Mouse (Mus musculus) spleen, embryonic (tissue): ENCODE data around the gene Dab1.

ENCODE experiments used
- CTCF ChIA-PET: fragments of 350-600 bp; sonication (Branson Sonifier 250); formaldehyde crosslinking; loops from one replicate; lab custom pipeline; 2022; lab: Charles Lee

The Dab1 gene

DNA sequence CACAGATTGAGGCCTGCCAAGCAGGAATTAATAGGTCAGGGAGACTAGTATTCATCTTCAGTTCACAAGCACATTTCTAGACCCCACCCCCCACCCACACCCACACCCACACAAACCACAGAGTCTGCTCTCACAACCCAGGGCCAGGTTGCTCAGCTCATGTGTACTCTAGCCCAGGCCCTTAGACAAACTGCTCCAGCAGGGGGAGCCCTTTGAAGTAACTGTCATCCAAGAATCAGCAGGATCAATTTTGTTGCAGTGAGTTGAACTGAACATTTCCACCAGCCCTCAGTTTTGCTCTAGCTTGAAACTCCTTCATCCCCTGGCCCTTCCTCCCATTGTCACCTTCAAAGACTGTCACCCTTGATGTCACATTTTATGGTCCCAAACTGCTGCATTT is 1046.4 kb downstream of the Dab1 start:
- CTCF ChIA-PET: no interaction called here

DNA sequence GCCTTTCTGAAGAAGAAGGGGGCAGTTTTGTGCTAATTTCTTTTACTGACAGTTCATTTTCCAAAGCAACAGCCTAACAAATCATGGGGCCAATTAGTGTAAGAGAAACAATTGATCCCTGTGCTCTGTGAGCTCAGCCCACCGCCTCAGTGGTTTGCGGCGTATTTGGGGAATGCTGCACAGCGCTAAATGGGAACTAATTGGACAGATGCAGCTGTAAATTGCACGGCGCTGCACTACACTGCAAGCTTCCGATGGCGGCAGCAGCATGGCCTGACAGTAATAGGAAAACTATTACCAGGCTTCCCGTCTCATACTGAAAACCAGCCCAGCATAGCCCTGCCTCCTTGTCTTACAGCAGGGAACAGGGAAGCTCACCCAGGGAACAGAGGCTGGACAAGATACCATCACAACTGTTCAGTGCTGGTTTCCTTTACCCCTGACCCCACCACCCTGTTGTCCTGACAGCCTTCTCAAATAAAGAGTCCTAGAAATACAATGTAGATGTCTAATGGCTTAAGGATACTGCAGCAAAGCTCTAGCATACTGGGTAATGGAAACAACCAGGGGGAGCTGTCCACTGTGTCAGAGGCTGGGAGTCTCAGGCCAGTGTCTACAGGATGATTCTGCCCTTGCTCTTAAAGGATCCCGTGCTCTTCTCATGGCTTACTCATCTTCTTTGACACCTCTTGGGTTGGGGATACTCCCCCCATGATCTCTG is 1047.8 kb downstream of the Dab1 start:
- CTCF ChIA-PET: no interaction called here

DNA sequence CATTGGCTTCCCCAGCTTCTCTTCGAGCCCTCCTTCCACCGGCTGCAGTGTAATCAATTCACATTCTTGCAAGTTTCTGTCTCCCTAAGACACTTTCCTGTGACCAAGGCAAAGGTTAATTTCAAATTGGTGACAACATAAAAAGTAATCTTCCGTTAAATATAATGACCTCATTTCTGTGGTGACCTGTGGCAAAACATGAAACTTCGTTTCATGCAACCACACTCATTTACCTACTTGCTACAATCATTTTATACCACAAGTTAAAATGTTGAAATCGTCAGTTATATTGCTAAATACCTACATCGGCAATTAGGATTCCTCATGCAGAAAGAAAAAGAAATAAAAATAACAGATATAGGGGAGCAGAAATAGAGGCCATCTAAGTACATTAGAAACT is 1048.9 kb downstream of the Dab1 start:
- CTCF ChIA-PET: no interaction called here

DNA sequence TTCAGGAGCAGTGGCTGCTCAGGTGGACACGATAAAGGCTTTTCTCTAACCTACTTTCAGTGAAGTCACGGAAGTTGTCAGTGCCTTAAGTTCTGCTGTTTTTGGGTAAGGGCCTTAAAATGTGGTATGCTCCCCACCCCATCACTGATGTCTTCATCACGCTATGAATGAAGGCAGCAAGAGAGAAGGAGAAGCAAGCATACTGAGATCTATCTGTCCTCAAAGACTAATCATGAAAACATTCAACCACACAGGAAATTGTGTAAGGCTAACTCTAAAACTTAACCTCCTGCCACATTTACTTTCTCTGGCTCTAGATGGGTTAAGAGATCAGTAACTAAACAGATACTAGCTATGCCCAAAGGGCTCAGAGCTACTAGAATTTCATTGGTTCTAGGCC is 1050.2 kb downstream of the Dab1 start:
- CTCF ChIA-PET: no interaction called here

DNA sequence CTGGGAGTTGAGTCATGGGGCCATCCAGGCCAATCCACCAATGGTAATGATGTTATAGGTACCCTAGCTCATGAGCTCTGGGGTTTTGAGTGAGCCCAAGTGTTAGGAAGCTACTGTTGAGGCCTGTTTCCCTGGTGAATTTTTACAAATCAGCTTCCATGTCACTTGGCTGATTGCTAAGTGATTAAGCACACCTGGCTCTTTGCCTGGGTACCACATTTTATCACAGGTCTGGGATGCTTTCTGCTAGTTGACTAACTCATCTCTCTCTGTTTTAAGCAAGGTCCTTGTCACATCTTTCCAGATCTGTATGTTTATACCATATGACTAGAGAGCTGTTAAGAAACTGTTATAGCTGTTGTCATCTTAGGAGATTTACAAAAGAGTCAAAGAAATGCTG is 1051.6 kb downstream of the Dab1 start:
- CTCF ChIA-PET: no interaction called here

DNA sequence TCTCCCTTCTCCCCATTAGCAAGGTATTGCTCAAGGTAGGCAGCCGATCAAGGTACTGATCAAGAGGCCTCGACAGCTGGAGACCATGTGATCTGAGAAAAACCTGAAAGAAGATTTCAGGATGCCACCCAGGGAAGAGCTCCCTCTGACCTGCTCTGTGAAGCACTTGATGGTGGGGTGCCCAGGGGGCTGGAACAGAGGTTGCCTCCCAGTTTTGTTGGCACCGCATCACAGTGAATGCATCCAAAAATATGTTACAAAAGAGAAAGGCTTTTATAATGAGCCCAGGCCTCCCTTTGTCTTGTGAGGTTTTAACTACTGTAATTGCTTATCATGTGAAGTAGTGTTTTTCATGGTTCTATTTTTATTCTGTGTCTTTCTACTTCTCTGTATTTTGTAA is 1054.2 kb downstream of the Dab1 start:
- CTCF ChIA-PET: no interaction called here

DNA sequence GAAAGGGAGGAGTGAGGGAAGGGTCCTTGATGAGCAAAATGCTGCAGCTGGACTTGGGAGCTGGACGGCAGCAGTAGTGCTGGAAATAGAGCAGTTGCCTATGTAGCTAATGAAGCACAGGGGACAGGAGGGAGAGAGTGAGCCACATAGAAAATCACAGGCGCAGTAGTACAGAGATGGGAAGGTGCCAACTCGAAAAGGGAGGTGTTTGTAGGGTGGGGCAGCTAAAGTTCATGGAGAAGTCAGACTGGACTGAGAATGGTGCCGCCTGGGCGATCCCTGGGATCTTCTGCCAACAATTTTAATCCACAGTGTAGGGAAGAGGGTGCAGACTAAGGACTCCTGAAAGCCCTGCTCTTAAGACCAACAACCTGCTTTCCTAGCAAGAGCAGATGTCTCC is 1055.5 kb downstream of the Dab1 start:
- CTCF ChIA-PET: no interaction called here

DNA sequence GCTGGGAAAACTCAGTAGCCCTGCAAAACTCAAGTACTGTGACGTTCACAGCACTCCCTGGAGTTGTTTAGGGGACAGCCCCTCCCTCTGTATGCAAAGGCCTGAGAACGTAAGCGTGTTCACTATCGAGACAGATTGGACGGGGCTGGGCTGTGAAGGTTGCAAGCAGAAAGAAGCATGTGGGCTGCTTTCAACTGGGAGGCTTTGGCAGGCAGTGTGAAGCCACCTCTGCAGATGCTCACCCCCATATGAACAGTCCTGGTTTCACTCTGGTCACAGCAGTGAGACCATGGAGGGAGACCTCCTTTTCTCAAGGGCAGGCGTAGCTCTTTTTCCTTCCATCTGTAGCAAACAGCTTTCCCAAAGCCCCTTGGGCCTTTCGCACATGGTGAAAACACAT is 1059.1 kb downstream of the Dab1 start:
- CTCF ChIA-PET: no interaction called here

DNA sequence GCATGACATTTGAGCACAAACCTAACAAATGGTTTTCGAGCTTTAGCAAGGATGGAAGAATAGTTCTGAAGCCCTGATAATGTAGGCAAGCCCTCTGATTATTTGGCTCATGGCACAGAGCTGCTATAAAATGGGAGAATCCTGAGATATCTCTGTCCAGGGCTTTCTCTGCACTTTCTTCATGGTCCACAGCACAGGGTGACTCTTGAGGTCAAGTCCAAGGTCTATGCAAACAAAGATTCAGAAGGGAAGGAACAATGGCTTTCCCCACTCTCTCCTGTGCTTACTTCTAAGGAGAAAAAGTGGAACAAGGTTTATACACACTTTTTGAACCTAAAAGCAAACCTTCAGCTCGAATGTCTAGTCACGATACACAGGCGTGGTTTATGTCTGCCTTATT is 1061.3 kb downstream of the Dab1 start:
- CTCF ChIA-PET: no interaction called here

DNA sequence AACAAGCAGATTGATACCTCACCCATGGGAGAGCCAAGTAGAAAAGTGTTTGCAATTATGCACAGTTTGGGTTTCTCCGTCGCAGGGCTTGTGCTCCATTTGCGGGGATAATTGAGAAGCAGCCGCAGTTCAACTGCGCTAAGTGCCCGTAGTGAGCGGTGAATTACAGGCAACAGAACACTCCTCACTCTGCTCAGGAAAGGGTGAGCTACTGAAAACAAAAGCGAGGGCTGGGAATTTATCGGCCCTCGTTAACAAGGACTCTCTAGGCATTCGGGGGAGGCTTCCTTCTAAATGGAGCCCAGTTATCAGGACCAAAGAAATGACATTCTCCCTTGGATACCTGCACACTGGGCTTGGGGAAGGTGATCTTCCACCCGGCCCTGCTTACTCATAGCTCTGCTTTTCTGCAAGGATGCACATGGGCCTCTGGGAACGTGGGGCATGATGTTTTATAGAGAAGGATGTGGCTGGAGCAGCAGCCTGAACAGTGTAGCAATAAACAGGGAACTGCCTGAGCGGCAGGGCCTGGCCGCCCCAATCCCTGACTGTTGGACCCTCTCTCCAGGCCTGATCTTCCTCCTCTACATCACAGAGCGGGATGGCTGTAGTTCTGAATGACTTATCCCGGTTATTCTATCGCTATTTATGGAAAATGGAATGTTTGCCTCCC is 1067.1 kb downstream of the Dab1 start:
- CTCF ChIA-PET: no interaction called here

DNA sequence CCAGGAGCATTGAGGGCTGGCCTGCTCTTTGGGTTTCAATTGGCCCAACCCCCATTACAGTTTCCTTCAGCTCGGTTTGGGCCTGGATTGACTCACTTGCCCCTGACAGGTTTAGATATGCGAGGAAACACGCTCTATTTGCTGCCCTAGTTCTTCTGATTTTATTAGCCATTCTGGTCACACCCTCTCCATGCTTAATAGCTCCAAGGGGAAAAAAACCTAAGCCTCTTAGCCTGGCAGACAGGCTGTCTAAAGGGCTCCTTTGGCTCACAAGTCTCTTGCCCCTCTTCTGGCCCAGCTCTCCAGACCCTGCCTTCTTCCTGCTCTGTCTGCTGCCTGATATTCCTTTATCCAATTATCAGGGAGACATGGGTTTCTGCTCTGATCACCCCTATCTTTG is 1069.9 kb downstream of the Dab1 start:
- CTCF ChIA-PET: no interaction called here

DNA sequence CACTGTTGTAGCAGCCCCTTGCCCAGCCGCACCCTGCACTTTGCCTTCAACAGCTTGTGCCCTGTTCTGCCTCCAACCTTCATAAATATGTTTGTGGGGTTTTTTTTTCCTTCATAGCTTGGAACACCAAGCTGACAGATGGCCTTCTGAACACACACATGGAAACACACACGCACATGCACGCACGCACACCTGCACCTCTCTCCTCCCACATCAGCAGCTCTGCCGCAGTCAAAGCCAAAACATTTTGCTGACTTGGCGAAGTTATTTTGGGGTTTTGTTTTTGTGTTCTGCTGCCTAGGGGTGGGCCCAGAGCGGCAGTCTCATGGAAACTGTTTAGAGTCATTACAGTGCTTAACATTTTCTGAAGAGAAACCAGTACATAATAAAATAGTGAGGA is 1071.9 kb downstream of the Dab1 start:
- CTCF ChIA-PET: no interaction called here

DNA sequence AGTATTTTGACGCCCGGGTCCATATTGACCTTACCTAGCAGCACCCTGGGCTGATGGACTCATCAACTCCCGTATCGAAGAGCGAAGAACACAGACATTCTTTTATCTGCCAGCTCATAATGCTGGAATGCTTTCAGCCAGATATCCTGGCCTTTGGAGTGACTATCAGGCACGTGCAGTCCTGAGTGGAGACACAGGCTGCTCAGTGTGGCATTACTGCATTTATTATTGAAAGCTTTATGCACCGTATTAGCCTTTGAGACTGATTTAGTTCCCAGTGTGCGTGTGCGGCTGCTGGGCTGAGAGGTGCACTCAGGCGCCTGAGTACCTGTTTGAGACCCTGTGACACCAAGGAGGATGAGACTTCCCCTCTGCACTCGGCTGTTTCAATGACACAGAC is 1075.0 kb downstream of the Dab1 start:
- CTCF ChIA-PET: no interaction called here

DNA sequence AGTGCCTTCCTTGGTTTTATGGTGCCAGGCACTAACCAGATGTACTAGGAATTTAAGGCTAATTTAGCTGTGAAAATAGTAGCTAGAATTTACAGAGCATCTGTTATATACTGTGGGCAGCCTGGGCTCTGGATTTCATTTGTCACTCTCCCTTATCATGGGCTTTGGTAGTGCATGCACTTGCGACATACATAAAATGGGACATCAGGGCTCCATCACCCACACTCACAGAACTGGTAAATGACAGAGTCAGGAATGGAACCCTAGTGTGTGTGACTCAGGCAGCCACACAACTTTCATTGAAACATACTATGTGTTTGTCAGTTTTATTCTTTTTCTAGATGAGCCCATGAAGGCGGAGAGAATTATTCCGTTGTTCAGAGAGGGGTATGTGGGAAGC is 1077.4 kb downstream of the Dab1 start:
- CTCF ChIA-PET: no interaction called here

DNA sequence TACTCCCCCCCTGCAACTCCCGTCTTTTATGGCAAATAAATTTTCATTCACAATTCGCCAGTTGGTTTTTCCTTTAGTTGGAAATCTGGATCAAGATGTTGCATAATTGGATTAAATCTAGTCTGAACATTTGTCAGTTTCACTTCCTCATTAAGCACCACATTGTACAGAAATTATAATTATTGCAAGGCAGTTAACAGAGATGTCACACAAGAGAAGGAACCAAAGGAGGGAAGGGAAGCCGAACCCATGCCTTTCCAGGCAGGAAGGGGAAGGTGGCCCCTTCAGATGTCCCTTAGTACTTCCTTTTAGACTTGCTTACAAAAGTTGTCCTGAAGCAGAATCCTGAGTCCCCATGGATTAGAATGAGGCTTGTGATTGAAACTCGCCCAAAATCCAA is 1078.5 kb downstream of the Dab1 start:
- CTCF ChIA-PET: no interaction called here

DNA sequence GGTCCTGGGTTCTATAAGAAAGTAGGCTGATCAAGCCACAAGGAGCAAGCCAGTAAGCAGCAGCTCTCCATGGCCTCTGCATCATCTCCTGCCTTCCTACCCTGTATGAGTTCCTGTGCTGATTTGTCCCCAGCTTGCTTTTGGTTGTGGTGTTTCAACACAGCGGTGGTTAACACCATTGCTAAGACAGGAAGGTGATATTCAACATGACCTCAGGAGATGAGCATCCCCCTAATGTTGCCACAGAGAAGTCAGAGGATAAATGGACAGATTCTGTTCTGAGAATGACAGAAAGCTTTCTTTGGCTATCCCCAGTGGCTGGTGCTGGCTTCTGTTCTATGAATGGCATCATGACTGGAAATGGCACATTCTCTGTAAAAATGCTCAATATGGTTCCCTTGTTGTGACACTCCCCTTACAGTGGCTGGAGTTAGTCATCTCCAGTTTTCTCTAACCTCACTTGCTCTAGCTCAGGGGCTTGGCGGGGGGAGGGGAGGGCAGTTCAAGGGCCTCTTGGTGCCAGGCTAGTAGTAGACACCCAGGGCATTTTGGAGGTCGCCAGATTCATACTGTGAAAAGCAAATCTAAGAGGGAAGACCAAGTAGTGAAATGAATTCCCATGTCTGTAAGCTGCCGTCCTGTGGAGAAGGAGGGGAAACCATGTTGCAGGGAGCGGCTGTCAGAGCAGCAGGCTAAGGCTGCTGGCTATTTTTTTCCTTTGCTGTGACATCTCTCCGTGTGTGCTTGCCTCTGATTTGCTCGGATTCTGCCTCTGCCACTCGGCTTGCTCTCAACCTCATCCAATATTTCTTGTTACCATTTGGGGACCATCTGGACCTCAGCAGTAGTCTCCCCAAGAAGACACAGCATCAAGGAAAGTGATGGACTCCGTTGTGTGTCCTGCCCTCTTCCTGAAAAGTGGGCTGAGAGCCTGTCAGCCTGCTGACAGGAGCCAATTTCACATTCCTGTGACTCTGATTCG is 1086.8 kb downstream of the Dab1 start:
- CTCF ChIA-PET: no interaction called here

DNA sequence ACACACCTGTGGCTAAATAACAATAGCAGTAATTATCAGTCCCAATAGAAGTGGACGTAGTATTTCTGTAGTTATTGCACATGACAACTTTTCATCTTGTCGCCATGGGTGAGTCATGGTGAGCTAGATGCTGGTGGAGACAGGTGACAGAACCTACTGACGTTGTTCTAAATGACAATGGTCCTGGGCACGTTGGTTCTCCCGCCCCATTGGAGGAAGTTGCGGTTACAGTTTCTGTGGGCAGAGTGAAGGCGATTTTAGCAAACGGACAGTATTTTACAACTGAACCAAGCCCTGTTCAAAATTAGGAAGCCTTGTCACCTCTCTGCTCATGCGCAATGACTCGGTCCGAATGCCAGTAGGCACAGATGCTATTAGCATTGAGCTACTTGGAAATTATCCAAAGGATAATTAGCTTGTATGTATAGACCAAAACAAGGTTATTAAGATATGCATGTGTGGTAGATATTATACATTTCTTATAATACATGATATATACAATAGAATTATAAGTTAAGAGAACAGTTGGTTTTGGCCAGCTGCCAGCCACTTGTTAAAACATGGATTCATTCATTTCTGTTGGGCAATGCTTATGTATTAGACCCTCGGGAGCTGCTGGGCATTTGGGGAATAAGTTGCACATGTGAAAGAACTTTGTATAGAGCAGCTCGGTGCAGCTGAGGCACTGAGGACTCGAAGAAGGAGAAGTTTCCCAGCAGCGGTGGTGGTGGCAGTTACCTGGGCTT is 1093.4 kb downstream of the Dab1 start:
- CTCF ChIA-PET: no interaction called here

DNA sequence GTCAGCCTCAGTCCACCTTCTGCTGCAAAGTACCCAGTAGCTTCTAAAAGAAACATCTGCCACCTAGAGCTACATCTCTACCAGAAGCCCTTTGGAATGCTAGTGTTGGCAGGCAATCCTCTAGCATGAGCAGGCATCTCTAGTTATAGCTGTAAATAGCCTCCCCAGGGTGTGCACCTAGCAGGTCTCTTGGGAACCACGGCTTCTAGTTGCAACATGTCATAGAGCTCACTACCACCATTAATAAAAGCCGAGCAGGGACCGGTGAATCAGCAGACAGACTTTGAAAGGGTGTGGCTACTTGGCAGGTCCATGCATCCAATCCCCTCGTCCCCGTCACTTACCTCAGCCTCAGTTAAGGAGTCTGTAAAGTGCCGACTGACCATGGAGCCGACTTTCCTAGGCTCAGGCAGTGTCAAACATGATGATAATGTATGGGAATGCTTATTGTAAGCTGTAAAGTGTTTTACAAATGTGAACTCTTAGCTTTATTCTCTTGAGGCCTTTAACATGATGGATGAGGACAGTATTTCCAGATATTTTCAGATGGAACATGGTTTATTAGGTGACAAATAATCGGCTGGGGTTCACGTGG is 1095.9 kb downstream of the Dab1 start:
- CTCF ChIA-PET: no interaction called here

DNA sequence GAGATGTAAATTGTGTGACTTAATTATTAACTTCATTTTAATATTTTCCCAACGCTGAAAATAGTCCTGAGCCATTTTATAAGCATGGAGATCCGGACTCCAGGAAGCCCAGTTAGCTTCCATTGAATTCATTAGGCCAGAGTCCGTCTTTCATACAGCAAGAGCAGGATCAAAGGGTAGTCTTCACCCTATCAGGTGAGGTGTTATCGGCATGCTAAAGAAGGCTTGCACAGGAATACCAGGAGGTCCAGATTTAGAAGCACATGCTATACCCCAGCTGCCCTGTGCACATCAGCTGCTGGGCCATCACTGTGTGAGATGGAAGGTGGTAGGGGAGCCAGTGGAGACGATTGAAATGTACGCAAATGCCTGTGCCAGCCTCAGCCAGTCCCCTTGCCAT is 1096.7 kb downstream of the Dab1 start:
- CTCF ChIA-PET: no interaction called here

DNA sequence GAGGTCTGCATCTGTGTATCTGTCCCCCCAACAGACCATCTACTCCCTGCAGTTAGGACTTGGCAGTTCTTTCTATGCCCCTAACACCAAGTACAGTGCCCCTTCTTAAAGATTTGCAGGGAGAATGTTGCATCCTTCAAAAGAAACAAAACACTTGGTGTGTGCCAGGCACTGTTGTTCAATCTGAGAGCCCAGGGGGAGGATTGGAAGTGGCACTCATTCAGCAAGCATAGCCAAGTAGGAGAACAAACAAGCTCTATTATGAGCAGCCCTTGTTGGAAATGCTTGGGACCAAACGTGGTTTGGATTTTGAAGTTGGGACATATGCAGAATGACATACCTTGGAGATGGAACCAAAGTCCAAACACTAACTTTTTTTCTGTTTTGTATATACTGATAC is 1097.3 kb downstream of the Dab1 start:
- CTCF ChIA-PET: no interaction called here

DNA sequence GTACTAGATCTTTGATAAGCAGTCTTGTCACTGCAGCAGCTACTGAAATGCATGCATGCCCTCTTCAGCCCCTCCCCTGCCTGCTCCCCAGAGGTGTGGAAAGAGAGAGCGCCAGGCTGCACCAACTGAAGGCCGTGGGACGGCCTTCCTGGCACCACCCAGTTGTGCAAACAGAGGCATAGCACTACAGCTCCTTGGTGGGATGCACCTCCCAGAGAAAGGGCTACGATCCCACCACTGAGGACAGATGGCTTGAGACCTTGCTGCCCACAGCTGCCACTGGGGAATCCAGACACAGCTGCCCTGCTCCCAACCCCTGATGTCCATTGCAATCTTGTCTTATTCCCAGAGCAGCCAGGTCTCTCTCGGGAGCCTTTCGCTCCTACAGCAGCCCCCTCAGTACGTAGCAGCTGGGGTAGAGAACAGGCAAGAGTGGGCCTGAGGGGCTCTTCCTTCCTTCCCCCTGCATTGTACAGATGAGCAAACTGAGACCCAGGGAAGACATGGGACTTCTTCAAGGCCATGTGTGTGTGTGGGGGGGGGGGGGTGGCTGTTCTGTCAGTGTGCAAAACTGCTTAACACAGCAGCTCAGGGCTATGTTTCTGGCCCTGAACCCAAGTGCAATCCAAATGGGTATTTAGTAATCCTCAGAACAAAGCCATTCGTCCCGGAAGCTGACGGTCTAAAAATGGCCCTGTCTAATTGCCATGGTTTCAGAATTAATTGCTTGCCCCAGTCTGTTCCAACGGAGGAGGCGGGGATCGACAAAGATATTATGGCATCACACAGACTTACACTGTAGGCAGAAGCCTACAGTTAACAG is 1100.0 kb downstream of the Dab1 start:
- CTCF ChIA-PET: no interaction called here
